Mouse (Mus musculus) megakaryocyte, embryonic 14.5 days (primary cell): ENCODE data around the gene Acp2.

Source experiments
- FLI1 ChIP-seq: IDR thresholded peaks from 2 replicates; pipeline ENCODE4 v1.6.1; 2012; ENCODE audit warnings: low read length, inconsistent platforms, mixed read lengths
- GATA1 ChIP-seq: IDR thresholded peaks from 3 replicates; pipeline ENCODE4 v1.6.1; 2012; ENCODE audit warnings: mixed read lengths, low read length, inconsistent platforms, borderline replicate concordance

- TF ChIP-seq GATA1 (no peak), FLI1 (no peak)
Measured at GRCm38 (mm10) chr2:91152885-91153377, 49.8 kb upstream of the Acp2 start.
